Mouse (Mus musculus) olfactory bulb, adult 2 months (tissue): ENCODE measurements around the gene Gm9767.

Experiments
- CTCF ChIP-seq: fragments of 200-500 bp; IDR thresholded peaks from 2 replicates; pipeline ENCODE4 v1.5.1; 2012; ENCODE audit warnings: low read depth, mild to moderate bottlenecking, low read length, moderate library complexity; ENCODE audit not compliant: insufficient read depth
- POLR2A ChIP-seq: fragments of 200-500 bp; IDR thresholded peaks from 2 replicates; pipeline ENCODE4 v1.6.1; 2012; ENCODE audit warnings: mild to moderate bottlenecking, low read depth, low read length, moderate library complexity; ENCODE audit not compliant: insufficient read depth

DNA sequence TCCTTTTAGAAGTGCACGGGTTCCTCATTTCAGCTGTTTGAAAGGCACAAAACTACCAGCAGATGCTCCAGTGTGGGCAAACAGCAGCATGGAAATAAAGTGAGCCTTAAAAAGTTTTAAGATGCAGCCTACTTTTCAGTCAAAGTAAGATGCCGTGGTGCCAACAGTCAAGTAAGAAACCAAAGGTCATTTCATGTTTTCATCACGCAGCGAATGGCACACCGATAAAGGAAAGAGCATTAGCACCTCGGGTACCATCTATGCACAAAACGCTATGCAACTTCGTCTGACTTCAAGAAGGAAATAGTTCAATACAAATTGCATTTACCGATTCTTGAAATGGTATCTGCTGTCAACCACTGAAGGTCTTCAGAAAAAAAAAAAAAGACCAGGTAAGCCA, 1.1 kb upstream of the Gm9767 start:
- TF ChIP-seq CTCF, result no peak
- TF ChIP-seq POLR2A, result no peak
